Mouse (Mus musculus): Measurements from ENCODE around the gene Shank1. TPM values are rescaled to one million over a fixed set of nuclear protein-coding genes. Genes with fewer than 3 reads are reported as not detected.

Shank1 gene
- total RNA-seq, 2 experiments from 2014 or later: 4.3 to 6.3 TPM

GRCm38 (mm10) chr7:44304775-44305641 lies 5.0 kb upstream of the Shank1 start:
- peak; percentile 96 for DNase-seq

GRCm38 (mm10) chr7:44305686-44306085 lies 4.4 kb upstream of the Shank1 start:
- no peak for DNase-seq

DNA sequence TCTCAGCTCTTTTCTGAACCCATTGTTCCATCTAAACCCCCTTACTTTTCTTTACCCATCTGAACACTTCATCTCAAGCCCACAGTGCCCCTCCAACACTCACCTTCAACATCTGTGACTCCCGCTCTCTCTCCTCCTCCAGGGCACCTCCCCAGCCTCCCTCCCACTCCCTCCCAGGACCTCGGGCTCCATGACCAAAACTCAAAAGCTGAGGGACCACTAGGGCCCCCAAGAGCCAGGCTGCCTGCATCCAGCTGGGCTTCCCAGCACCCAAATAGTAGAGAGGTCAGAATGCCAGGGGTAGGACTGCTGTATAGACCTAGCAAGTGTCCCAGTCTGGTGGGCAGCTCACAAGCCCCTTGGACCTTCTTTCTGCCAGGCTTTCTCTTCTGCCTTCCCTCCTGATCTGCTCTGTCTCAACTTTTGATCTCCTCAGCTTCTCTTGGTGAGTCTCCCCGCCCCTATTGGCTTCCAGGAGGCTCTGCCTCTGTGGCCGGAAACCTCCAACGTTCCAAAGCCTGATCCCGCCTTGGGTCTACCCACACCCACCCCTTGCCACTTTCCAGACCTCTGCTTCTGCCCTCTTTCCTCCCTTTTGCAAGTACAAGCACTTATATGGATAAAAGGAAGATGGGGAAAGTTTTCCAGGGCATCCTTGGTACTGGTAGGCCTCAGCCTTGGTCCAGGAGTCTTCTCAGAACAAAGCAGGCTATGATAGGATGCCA lies 3.4 kb upstream of the Shank1 start, which contains the start of gene Clec11a:
Gene Clec11a, minus strand, starts transcription at position 387 of the 725 bp plus-strand sequence.
- no peak for DNase-seq

- no peak for DNase-seq
These were observed 2.6 kb upstream of the Shank1 start for GRCm38 (mm10) chr7:44307261-44308020.

- no peak for DNase-seq
These were observed 328 bp downstream of the Shank1 start for GRCm38 (mm10) chr7:44310285-44310877.

GRCm38 (mm10) chr7:44310878-44311712 lies 1.0 kb downstream of the Shank1 start:
- peak; percentile 65 for DNase-seq

DNA sequence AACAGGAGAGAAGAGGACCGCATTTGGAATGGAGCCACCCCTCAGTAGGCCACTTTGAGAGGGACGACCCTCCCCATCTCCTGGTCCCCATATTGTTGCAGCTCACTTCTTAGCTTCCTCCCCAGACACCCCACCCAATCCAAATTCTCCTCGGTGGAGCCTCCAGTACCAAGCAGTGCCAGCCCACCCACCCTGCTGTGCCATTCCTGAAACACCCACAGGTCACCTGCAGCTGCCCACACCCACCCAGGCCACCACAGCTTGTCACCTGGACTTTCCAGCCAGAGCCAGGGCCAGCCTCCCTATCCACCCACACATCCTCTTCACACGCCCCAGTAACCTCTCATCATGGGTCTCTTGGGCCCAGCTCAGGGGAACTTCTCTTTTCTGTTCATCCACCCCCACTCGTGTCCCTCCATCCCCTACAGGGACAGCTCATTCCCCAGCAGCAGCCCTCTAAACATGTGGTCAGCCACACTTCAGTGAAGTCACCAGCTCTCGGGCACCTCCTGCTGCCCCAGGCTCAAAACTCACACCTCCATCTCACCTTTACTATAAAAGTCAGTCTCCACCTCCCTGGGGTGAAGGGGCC lies 1.8 kb downstream of the Shank1 start:
- no peak for DNase-seq

DNA sequence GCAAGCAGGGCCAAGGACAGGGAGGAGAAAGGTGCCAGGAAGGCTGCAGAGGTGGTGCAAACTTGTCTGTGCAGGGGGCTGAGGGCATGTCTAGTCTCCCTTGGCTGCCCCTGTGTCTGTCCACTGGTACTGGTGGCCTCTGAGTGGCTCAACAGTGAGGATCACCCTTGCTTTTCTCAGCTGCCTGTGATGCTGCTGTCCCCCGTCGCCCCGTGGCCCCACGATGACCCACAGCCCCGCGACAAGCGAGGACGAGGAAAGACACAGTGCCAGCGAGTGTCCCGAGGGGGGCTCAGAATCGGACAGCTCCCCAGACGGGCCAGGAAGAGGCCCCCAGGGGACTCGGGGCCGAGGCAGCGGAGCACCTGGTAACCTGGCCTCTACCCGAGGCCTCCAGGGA lies 2.4 kb downstream of the Shank1 start:
- no peak for DNase-seq

- DNase-seq: peak; percentile 50
These were observed 7.9 kb downstream of the Shank1 start for GRCm38 (mm10) chr7:44317913-44318312.

DNA sequence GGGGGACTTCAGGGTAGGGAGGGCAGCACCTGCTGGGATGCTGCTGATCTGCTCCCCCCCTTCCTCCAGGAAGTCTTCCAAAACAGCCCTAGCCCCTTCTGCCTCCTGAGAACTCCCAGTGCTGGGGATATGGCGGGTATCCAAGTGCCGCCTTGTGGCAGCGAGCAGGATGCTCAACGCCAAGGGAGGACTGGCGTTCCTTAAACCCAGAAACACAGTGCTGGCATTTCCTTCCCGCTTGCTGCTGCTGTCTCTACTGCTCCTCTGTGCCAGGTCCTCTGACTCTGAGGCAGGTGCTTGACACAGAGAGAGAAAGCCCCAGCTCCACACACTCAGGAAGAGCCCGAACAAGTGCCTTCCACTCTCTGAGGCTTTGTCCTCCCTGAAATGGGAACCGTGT lies 10.8 kb downstream of the Shank1 start:
- no peak for DNase-seq

- DNase-seq: no peak
These were observed 12.2 kb downstream of the Shank1 start for GRCm38 (mm10) chr7:44322290-44322689.

DNA sequence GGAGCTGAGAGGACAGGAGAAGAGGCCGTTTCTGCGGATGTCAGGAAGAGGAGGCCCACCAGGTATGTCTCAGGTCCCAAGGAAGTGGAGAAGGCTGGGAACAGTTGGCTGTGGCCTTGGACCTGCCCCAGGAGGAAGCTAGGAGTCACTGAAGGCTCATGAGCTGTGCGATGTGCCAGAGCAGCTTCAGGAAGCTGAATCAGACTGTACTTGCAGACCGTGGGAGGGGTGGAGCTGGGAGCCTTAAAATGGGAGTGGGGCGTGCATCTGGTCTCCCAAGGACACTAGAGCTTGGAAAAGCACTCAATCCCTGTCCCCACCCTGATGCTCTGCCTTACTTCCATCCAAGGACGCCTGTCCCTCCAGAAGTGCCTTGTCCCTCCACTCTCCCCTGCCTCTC lies 16.6 kb downstream of the Shank1 start:
- DNase-seq: no peak

DNA sequence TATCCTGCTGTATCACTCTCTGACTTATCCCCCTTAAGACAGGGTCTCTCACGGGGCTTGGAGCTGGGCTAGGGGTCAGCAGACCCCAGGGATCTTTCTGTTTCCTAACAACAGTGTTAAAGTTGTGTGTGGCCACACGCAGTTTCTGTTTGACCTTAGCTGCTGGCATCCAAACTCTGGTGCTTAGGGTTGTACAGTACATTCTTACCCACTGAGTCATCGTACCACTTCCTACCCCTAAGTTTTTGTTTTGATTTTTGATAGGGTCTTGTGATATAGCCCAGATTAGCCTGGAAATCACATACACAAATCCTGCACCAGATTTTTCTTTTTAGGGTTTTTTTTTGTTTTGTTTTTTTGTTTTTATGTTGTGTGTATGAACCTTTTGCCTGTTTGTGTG lies 22.3 kb downstream of the Shank1 start:
- no peak for DNase-seq

DNA sequence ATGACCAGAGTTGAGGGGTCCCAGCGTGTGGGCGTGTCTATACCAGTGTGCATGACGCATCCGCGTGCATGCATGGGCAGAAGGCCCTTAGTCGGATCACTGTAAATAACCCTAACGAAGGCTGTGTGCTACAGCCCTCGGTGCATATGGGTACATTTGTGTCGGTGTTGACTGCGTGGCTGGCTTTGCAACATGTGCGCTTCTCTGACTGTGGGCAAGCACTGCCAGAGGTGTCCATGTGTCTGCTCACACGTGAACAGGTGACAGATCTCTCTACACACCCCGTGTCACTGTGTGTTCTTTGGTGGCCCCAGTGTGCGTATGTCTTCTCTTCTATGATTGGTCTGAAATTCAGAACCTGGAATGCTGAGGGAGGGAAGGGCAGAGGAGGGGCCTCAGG lies 24.1 kb downstream of the Shank1 start:
- DNase-seq: no peak

DNA sequence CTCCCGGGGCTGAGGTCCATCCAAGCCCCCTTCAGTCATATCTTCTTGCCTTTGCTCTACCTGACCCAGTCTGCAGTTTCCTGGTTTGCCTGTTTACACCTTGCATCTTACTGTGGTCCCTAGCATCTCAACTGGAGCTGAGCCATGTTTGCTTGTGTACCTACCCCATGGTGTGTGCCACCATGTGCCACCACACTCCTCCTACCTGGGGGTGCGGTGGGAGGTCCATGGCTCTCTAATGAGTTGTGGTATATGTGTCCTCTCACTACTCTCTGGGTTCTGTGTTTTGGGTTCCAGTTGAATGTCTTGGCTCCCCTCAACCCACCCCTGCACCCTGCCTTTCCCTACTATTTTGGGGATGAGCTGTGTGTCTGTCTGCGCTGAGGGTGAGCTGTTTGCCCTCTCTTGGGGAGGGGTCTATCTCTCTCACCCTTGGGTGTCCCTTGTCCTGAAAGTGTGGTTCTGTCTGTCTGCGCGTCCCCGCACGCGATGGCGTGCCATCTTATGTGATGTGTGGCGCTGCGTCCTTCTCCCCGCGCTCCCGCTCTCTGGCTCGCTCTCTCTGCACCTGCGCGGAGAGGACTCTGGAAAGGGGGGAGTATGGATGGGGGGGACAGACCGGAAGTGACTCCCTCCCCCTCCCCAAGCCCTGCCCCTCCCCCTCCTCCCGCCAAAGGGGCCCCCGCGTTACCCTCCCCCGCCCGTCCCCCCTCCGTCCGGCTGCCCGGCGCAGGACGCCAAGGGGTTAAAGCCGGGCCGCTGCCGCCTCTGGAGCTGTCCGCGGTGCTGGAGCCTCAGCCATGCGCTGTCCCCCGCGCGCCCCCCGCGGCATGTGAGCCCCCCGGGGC lies 25.2 kb downstream of the Shank1 start:
- DNase-seq: peak; percentile 68

GRCm38 (mm10) chr7:44336046-44337021 lies 26.3 kb downstream of the Shank1 start:
- DNase-seq: no peak

- DNase-seq: no peak
These were observed 27.2 kb downstream of the Shank1 start for GRCm38 (mm10) chr7:44337121-44337849.

DNA sequence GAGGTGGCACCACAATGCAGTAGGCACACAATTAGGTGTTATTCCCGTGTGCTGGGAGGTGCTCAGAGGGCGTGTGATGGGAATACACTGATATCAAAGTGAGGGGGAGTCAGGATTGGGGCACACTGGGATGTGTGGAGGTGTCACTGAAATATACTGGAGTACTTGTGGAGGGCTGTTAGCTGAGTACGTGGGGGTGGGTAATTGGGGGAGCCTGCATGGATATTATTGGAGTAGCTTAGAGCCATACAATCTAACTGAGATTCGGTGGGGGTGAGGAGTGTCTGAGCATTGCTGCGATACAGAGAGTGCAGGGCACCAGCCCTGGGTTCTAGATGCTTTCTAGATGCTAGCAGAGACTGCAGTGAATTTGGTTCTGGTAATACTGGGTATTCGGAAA lies 30.2 kb downstream of the Shank1 start:
- no peak for DNase-seq

All from adrenal gland, postnatal 10 days (tissue).